Mouse (Mus musculus) forebrain, embryonic 15.5 days (tissue): Measurements from ENCODE around the gene Mroh7. TPM values are rescaled to one million over a fixed set of nuclear protein-coding genes. Genes with fewer than 3 reads are reported as not detected.
"Not testable (repeated sequence)": the region's sequence is repeated elsewhere in the genome, so short reads cannot be mapped to it uniquely, and the experiment has no call there.

Source experiments
- ATAC-seq: fragments of 200-750 bp; cut with Nextera tagmentation; replicated peaks from 2 replicates; pipeline ENCODE4 v1.8.0; 2017; ENCODE audit warnings: mild to moderate bottlenecking, moderate TSS enrichment, moderate library complexity
- H3K27ac ChIP-seq: fragments of 300-500 bp; sonication (generic); replicated peaks from 2 replicates; pipeline ENCODE4 v1.5.1; 2015; ENCODE audit warnings: mild to moderate bottlenecking, inconsistent platforms
- H3K27me3 ChIP-seq: fragments of 300-500 bp; sonication (generic); 2 replicates; pipeline ENCODE4 v1.6.1; 2015; ENCODE audit warnings: inconsistent platforms
- H3K36me3 ChIP-seq: fragments of 300-500 bp; sonication (generic); 2 replicates; pipeline ENCODE4 v1.6.1; 2015; ENCODE audit warnings: mild to moderate bottlenecking, inconsistent platforms
- H3K4me1 ChIP-seq: fragments of 300-500 bp; sonication (generic); 2 replicates; pipeline ENCODE4 v1.6.1; 2015; ENCODE audit warnings: inconsistent platforms
- H3K4me2 ChIP-seq: fragments of 300-500 bp; sonication (generic); replicated peaks from 2 replicates; pipeline ENCODE4 v1.6.1; 2015; ENCODE audit warnings: mild to moderate bottlenecking, inconsistent platforms
- H3K4me3 ChIP-seq: fragments of 300-500 bp; sonication (generic); 2 replicates; pipeline ENCODE4 v1.5.1; 2015; ENCODE audit warnings: mild to moderate bottlenecking, inconsistent platforms
- H3K9ac ChIP-seq: fragments of 300-500 bp; sonication (generic); replicated peaks from 2 replicates; pipeline ENCODE4 v1.6.1; 2015; ENCODE audit warnings: mild to moderate bottlenecking, inconsistent platforms
- H3K9me3 ChIP-seq: fragments of 300-500 bp; sonication (generic); 2 replicates; pipeline ENCODE4 v1.6.1; 2016; ENCODE audit warnings: inconsistent platforms
- WGBS: fragments of 180-500 bp; shearing (Covaris S2); methylation state at CpG from one replicate; pipeline ENCODE4 v1.1.7; 2015; ENCODE audit warnings: mixed read lengths; 5-methylcytosine and 5-hydroxymethylcytosine counted together
- polyA plus RNA-seq: library from polyadenylated mRNA; unstranded; fragments of >200 nt; fragmentation: Nextera tagmentation; extraction: Ambion mirVana; gene quantifications from 2 replicates; pipeline ENCODE4 v1.2.1, GENCODE M21; 2015

Gene Mroh7
- polyA plus RNA-seq, 1 experiment from 2014 or later = 0.87 TPM

DNA sequence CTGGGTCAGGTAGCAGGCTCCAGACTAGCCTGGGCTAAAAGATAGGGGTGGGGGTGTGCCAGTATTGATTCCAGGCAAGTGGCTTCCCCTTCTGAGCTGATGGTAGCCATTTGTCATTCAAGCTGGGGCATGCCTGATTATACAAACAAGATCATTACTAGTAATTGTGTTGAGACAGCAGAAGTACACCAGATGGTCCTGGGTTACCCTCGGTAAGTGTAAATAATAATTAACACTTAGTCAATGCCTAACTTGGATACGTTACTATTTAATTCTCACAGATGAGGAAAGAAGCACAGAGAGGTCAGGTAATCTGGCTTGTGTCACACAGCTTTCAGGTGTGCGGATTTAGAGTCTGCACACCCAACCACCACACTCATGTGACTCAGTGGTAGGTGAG, 7.2 kb upstream of the Mroh7 start:
- 55% methylated on average over 3 of the region's 3 CpGs for WGBS

DNA sequence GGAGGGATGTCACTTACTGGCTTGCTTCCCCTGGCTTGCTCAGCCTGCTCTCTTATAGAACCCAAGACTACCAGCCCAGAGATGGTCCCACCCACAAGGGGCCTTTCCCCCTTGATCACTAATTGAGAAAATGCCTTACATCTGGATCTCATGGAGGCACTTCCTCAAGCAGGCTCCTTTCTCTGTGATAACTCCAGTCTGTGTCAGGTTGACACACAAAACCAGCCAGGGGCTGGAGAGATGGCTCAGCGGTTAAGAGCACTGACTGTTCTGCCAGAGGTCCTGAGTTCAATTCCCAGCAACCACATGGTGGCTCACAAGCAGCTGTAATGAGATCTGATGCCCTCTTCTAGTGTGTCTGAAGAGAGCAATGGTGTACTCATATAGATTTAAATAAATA, 6.2 kb upstream of the Mroh7 start:
- H3K9me3 ChIP-seq, H3K27ac ChIP-seq, H3K36me3 ChIP-seq, H3K4me2 ChIP-seq, H3K4me1 ChIP-seq, H3K4me3 ChIP-seq, H3K27me3 ChIP-seq, H3K9ac ChIP-seq, ATAC-seq: not testable (repeated sequence)
- WGBS = 93% methylated on average over 1 of the region's 1 CpGs

More for the DNA sequence above, 7.2 kb upstream of the Mroh7 start:
- Histone ChIP-seq H3K4me1 (no peaks in the 10 kb centered on the region), H3K36me3 (no peaks in the 10 kb centered on the region), H3K9ac (no peak overlapping the region), H3K4me2 (no peak overlapping the region), H3K9me3 (no peaks in the 10 kb centered on the region), H3K4me3 (no peak overlapping the region), H3K27ac (no peak overlapping the region), H3K27me3 (no peaks in the 10 kb centered on the region)
- no peak; the same call in 1 of the 2 replicates for ATAC-seq

DNA sequence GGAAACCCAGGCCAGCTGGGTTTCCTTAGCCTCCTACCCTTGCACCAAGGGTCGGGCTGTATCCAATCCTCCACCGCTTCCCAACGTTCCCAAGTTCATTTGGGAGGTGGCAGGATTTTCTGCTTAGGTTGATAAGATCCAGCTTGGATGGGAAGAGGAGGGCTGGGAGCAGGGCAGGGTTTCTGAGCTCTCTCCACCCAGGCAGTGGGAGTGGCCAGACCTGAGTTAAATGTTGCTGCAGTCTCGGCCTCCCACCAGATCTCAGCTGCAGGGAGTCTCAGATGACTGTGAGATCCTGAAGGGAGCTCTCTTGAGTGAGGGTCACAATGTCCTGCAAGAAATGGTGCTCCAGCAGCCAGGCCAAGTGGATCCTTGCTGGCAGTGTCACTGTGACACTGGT, 2.9 kb upstream of the Mroh7 start, which contains the start of gene Fam151a:
Gene Fam151a (plus strand): TSS at position 254 of the 400 bp plus-strand sequence.
- no peak within 1 kb of the TSS for H3K4me3 ChIP-seq
- no peaks in the 10 kb centered on the region for H3K27me3 ChIP-seq
- no peak within 1 kb of the TSS for H3K27ac ChIP-seq
- H3K9me3 ChIP-seq = no peaks in the 10 kb centered on the region
- no peaks in the 10 kb centered on the region for H3K36me3 ChIP-seq
- 60% methylated on average over 4 of the region's 4 CpGs for WGBS
- no peaks in the 10 kb centered on the region for H3K4me1 ChIP-seq
- no peak for ATAC-seq
- no peak within 1 kb of the TSS for H3K9ac ChIP-seq
- no peak within 1 kb of the TSS for H3K4me2 ChIP-seq

GRCm38 (mm10) chr4:106720631-106721030, 10.1 kb downstream of the Mroh7 start:
- no peak overlapping the region for H3K9ac ChIP-seq
- no peak for ATAC-seq
- H3K27ac ChIP-seq = no peak overlapping the region
- H3K27me3 ChIP-seq = no peaks in the 10 kb centered on the region
- 65% methylated on average over 4 of the region's 4 CpGs for WGBS
- H3K36me3 ChIP-seq = no peaks in the 10 kb centered on the region
- no peaks in the 10 kb centered on the region for H3K9me3 ChIP-seq
- H3K4me2 ChIP-seq = no peak overlapping the region
- no peaks in the 10 kb centered on the region for H3K4me1 ChIP-seq
- no peak overlapping the region for H3K4me3 ChIP-seq

- no peaks in the 10 kb centered on the region for H3K27me3 ChIP-seq
- H3K4me3 ChIP-seq = no peak overlapping the region
- H3K27ac ChIP-seq = no peak overlapping the region
- no peaks in the 10 kb centered on the region for H3K4me1 ChIP-seq
- no peaks in the 10 kb centered on the region for H3K36me3 ChIP-seq
- H3K9me3 ChIP-seq = no peaks in the 10 kb centered on the region
- 94% methylated on average over 6 of the region's 6 CpGs for WGBS
- no peak overlapping the region for H3K4me2 ChIP-seq
- no peak overlapping the region for H3K9ac ChIP-seq
- ATAC-seq = no peak
Measured at GRCm38 (mm10) chr4:106713622-106714021, 17.1 kb downstream of the Mroh7 start.

DNA sequence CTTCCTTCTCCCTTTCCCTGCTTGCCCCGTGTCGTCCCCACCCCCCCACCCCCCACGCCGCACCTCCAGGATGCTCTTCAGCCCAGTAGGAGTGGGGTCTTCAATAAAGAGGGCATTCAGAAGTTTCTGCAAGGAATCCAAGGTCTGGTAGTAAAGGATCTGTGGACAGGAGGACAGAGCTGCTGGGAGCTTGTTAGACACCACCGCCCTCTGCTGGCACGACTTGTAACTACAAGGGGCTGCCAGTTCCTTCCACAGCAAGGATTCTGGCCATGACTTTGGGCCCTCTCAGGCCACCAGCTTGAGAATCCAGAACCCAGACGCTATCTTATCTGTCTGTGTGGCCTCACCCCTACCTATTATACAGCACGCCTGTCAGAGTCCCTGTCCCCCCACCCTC, 22.3 kb downstream of the Mroh7 start:
- ATAC-seq = 0 out of 2 replicates have a peak, but pooled peaks have one; percentile 34
- 0 out of 2 replicates have a peak overlapping the region, but pooled peaks have one; percentile 15 for H3K4me2 ChIP-seq
- 2% methylated on average over 8 of the region's 8 CpGs for WGBS
- no peak overlapping the region for H3K27ac ChIP-seq
- H3K9me3 ChIP-seq = no peaks in the 10 kb centered on the region
- no peaks in the 10 kb centered on the region for H3K27me3 ChIP-seq
- no peak overlapping the region for H3K4me3 ChIP-seq
- no peaks in the 10 kb centered on the region for H3K36me3 ChIP-seq
- peaks cover 20% of the 10 kb centered on the region for H3K4me1 ChIP-seq
- H3K9ac ChIP-seq = no peak overlapping the region

DNA sequence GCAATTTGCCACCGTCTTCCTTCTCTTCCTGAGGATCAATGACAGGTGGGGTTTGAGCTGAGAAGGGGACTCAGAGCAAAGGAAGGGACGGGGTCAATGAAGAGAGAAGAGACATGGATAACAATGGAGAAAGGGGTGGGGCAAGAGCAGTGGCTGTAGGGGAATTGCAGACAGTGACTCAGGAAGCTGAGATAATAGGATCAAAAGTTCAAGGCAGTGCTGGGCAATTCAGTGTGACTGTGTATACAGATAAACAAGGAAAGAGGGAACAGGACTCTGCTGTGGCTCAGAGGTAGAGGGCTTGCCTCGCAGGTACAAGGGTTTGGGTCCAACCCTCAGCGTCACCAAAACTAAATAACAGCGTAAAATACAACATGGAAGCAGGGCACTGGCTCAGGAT, 22.8 kb downstream of the Mroh7 start:
- no peak overlapping the region for H3K4me3 ChIP-seq
- H3K9me3 ChIP-seq = no peaks in the 10 kb centered on the region
- H3K9ac ChIP-seq = no peak overlapping the region
- H3K4me1 ChIP-seq = peaks cover 20% of the 10 kb centered on the region
- ATAC-seq = peak; percentile 2; the same call in 1 of the 2 replicates
- no peaks in the 10 kb centered on the region for H3K27me3 ChIP-seq
- 42% methylated on average over 5 of the region's 5 CpGs for WGBS
- H3K27ac ChIP-seq = no peak overlapping the region
- no peaks in the 10 kb centered on the region for H3K36me3 ChIP-seq
- H3K4me2 ChIP-seq = 0 out of 2 replicates have a peak overlapping the region, but pooled peaks have one; percentile 15

DNA sequence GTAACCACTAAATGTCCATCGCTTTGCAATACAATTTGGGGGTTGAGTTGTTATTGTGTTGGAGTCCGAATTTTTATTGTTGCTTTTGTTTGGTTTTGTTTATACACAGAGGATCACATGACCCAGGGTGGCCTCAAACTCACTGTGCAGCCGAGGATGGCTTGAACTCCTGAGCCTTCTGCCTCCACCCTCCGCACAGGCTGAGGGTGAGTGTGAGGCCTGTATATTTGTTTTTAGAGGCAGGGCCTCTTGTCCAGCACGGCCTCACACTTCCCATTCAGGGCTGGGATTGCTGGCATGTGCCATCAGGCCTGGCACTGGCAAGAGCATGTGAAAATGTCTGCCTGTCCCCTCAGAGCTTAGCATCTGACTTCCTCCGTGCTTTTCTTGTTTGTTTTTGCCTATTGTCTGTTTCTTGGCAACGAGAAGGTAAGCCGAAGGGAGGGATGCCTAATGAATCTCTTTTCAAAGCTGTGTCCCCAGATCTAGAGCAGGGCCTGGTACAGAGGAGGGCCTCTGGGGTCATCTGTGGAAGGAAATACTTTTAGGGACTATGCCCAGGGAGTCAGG, 25.5 kb downstream of the Mroh7 start:
- Histone ChIP-seq H3K4me2 (no peak overlapping the region), H3K9ac (0 out of 2 replicates have a peak overlapping the region, but pooled peaks have one; percentile 22), H3K27me3 (no peaks in the 10 kb centered on the region), H3K36me3 (no peaks in the 10 kb centered on the region), H3K4me1 (peaks cover 30% of the 10 kb centered on the region), H3K4me3 (no peak overlapping the region), H3K27ac (peak overlapping the region; percentile 81), H3K9me3 (no peaks in the 10 kb centered on the region)
- ATAC-seq = no peak
- WGBS = 18% methylated on average over 8 of the region's 8 CpGs

- Histone ChIP-seq H3K4me3 (no peak overlapping the region), H3K9ac (no peak overlapping the region; the same call in 1 of the 2 replicates), H3K4me2 (no peak overlapping the region), H3K27me3 (no peaks in the 10 kb centered on the region), H3K36me3 (no peaks in the 10 kb centered on the region), H3K27ac (peak overlapping the region; percentile 81), H3K4me1 (peaks cover 35% of the 10 kb centered on the region), H3K9me3 (no peaks in the 10 kb centered on the region)
- WGBS = 32% methylated on average over 11 of the region's 11 CpGs
- peak; percentile 62 for ATAC-seq
Measured at GRCm38 (mm10) chr4:106704416-106704815, 26.3 kb downstream of the Mroh7 start.

DNA sequence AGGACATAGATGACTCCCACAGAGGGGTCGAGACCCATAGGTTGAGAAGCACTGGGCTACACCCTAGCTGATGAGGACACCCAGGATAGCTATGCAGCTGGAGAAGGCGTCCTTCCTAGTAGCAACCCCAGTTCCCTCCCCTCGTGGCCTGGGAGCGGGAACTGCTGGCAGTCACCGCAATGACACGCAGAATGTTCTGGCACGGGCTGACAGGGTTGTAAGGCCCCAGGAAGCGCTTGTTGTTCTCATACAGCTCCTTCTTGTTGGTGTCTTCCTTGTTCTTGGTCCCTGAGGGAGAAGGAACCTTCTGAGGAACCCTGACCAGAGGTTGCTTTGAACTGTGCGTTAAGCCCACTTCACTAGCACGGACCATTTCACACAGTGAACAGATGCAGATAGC, 26.8 kb downstream of the Mroh7 start:
- no peak for ATAC-seq
- Histone ChIP-seq H3K9me3 (no peaks in the 10 kb centered on the region), H3K4me1 (peaks cover 35% of the 10 kb centered on the region), H3K4me3 (no peak overlapping the region), H3K27me3 (no peaks in the 10 kb centered on the region), H3K36me3 (no peaks in the 10 kb centered on the region), H3K27ac (peak overlapping the region; percentile 81), H3K4me2 (no peak overlapping the region), H3K9ac (no peak overlapping the region)
- WGBS = 82% methylated on average over 10 of the region's 10 CpGs

GRCm38 (mm10) chr4:106700798-106701197, 29.9 kb downstream of the Mroh7 start:
- ATAC-seq = no peak
- Histone ChIP-seq H3K27ac (peak overlapping the region; percentile 79), H3K4me2 (no peak overlapping the region), H3K9me3 (no peaks in the 10 kb centered on the region), H3K4me1 (peaks cover 35% of the 10 kb centered on the region), H3K27me3 (no peaks in the 10 kb centered on the region), H3K4me3 (no peak overlapping the region), H3K36me3 (no peaks in the 10 kb centered on the region), H3K9ac (no peak overlapping the region)
- 41% methylated on average over 4 of the region's 4 CpGs for WGBS

DNA sequence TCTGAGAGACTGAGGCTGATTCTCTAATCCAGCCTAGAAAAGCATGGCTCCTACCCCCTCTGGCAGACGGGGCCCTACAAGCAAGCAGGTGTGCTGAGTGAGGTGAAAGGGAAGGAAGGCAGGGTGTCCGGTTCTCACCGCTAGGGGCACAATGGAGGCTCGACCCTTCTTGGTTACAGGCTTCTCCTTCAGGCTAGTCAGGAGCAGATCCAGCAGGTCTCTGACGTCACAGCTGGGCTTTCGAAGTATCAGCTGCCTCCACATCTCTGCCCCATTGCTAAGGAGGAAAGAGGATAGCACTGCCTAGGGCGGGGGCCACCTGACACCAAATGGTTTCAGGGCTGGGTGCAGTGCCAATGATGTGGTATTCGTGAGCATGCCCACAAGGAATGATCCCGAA, 30.7 kb downstream of the Mroh7 start:
- WGBS = 19% methylated on average over 9 of the region's 9 CpGs
- ATAC-seq = 0 out of 2 replicates have a peak, but pooled peaks have one; percentile 8
- H3K9me3 ChIP-seq = no peaks in the 10 kb centered on the region

More for the DNA sequence above, 30.7 kb downstream of the Mroh7 start:
- H3K27ac ChIP-seq = peak overlapping the region; percentile 76
- H3K9ac ChIP-seq = no peak overlapping the region
- H3K27me3 ChIP-seq = no peaks in the 10 kb centered on the region
- no peaks in the 10 kb centered on the region for H3K36me3 ChIP-seq
- no peak overlapping the region for H3K4me2 ChIP-seq
- no peak overlapping the region for H3K4me3 ChIP-seq
- peaks cover 28% of the 10 kb centered on the region for H3K4me1 ChIP-seq
